Mouse (Mus musculus): Measurements from ENCODE around the gene Ccdc3. TPM values are rescaled to one million over a fixed set of nuclear protein-coding genes. Genes with fewer than 3 reads are reported as not detected.

Gene Ccdc3
- 20.3 and 23.1 TPM in 2 replicates for polyA plus RNA-seq (2012; rRNA removed)

GRCm38 (mm10) chr2:5137500-5138286, at the start of gene Ccdc3:
Gene Ccdc3 (plus strand): TSS chr2:5137776.

Other genes with a start within 250 kb of the Ccdc3 start
- gene Phyh, start 218.8 kb upstream of the Ccdc3 start, polyA plus RNA-seq (2012; rRNA removed): 120 and 125 TPM in 2 replicates
- not detected in 2 replicates for gene Ucma, start 161.7 kb upstream of the Ccdc3 start, polyA plus RNA-seq (2012; rRNA removed)
- gene Mcm10, start 125.0 kb upstream of the Ccdc3 start, polyA plus RNA-seq (2012; rRNA removed): 1.6 and 1.7 TPM in 2 replicates
- 2.1 and 2.8 TPM in 2 replicates for gene Optn, start 73.7 kb upstream of the Ccdc3 start, polyA plus RNA-seq (2012; rRNA removed)

All from stomach, adult 2 months (tissue).